Mouse (Mus musculus) olfactory bulb, adult 2 months (tissue): ENCODE measurements around the gene Kcnj4. TPM values are rescaled to one million over a fixed set of nuclear protein-coding genes. Genes with fewer than 3 reads are reported as not detected.
A peak's percentile ranks its signal among the peaks of the same experiment; 100 is the strongest.
"Not testable (repeated sequence)": the region's sequence is repeated elsewhere in the genome, so short reads cannot be mapped to it uniquely, and the experiment has no call there.

ENCODE experiments used
- H3K27ac ChIP-seq: fragments of 200-500 bp; 2 replicates; pipeline ENCODE4 v1.5.1; 2012; ENCODE audit warnings: low read depth, low read length; ENCODE audit not compliant: insufficient read depth
- H3K4me1 ChIP-seq: fragments of 200-500 bp; 2 replicates; pipeline ENCODE4 v1.6.1; 2012; ENCODE audit warnings: low read length; ENCODE audit not compliant: control insufficient read depth, insufficient read depth
- H3K4me3 ChIP-seq: fragments of 200-500 bp; 2 replicates; pipeline ENCODE4 v1.5.1; 2012; ENCODE audit warnings: mild to moderate bottlenecking, low read depth, low read length, moderate library complexity; ENCODE audit not compliant: insufficient read depth
- CTCF ChIP-seq: fragments of 200-500 bp; IDR thresholded peaks from 2 replicates; pipeline ENCODE4 v1.5.1; 2012; ENCODE audit warnings: low read depth, mild to moderate bottlenecking, low read length, moderate library complexity; ENCODE audit not compliant: insufficient read depth
- POLR2A ChIP-seq: fragments of 200-500 bp; IDR thresholded peaks from 2 replicates; pipeline ENCODE4 v1.6.1; 2012; ENCODE audit warnings: mild to moderate bottlenecking, low read depth, low read length, moderate library complexity; ENCODE audit not compliant: insufficient read depth
- WGBS: fragments of 180-500 bp; shearing (Covaris S2); methylation state at CpG from one replicate; pipeline ENCODE4 v1.1.7; 2018; 5-methylcytosine and 5-hydroxymethylcytosine counted together
- polyA plus RNA-seq: library from polyadenylated mRNA; stranded (reverse); fragments of >200 nt; gene quantifications from 2 replicates; pipeline ENCODE4 v1.2.4, GENCODE M21; 2012; ENCODE audit warnings: low replicate concordance; ENCODE audit not compliant: missing spikeins, insufficient read depth, insufficient read length

Gene Kcnj4
- polyA plus RNA-seq, 1 experiment: 142 TPM

- TF ChIP-seq POLR2A: 0 out of 2 replicates have a peak, but pooled peaks have one; percentile 21
- no peak for TF ChIP-seq CTCF
- peaks cover 12% of the 10 kb centered on the region for H3K4me1 ChIP-seq
- 46% methylated on average over 10 of the region's 10 CpGs for WGBS
- no peak overlapping the region for H3K27ac ChIP-seq
- H3K4me3 ChIP-seq: no peak overlapping the region
Observed at GRCm38 (mm10) chr15:79471095-79471494, 33.9 kb downstream of the Kcnj4 start.

GRCm38 (mm10) chr15:79470583-79470982 lies 34.5 kb downstream of the Kcnj4 start:
- peaks cover 12% of the 10 kb centered on the region for H3K4me1 ChIP-seq
- 22% methylated on average over 17 of the region's 17 CpGs for WGBS
- H3K27ac ChIP-seq: no peak overlapping the region
- 0 out of 2 replicates have a peak overlapping the region, but pooled peaks have one; percentile 1 for H3K4me3 ChIP-seq
- TF ChIP-seq CTCF (no peak), POLR2A (no peak)

- Histone ChIP-seq H3K4me1 (peaks cover 12% of the 10 kb centered on the region), H3K4me3 (no peak overlapping the region), H3K27ac (no peak overlapping the region)
- TF ChIP-seq CTCF: no peak
- TF ChIP-seq POLR2A: no peak
- 70% methylated on average over 5 of the region's 5 CpGs for WGBS
Observed at GRCm38 (mm10) chr15:79469577-79469976, 35.5 kb downstream of the Kcnj4 start.

GRCm38 (mm10) chr15:79466601-79467286 lies 38.3 kb downstream of the Kcnj4 start:
- no peak overlapping the region for H3K4me3 ChIP-seq
- 7% methylated on average over 18 of the region's 18 CpGs for WGBS
- H3K27ac ChIP-seq: no peak overlapping the region
- peaks cover 16% of the 10 kb centered on the region for H3K4me1 ChIP-seq
- TF ChIP-seq POLR2A: no peak
- peak; percentile 98 for TF ChIP-seq CTCF

- H3K4me1 ChIP-seq: peaks cover 6% of the 10 kb centered on the region
- TF ChIP-seq CTCF (no peak), POLR2A (no peak)
- no peak overlapping the region for H3K27ac ChIP-seq
- WGBS: 75% methylated on average over 6 of the region's 6 CpGs
- H3K4me3 ChIP-seq: no peak overlapping the region
Observed at GRCm38 (mm10) chr15:79456546-79456945, 48.5 kb downstream of the Kcnj4 start.

GRCm38 (mm10) chr15:79456104-79456503 lies 48.9 kb downstream of the Kcnj4 start:
- WGBS: 64% methylated on average over 6 of the region's 6 CpGs

GRCm38 (mm10) chr15:79455106-79455810 lies 49.8 kb downstream of the Kcnj4 start, which contains the start of gene Csnk1e:
Csnk1e (minus strand) TSS chr15:79455566.
- 0 out of 2 replicates have a peak within 1 kb of the TSS, but pooled peaks have one; percentile 15 for H3K4me3 ChIP-seq
- WGBS: 4% methylated on average over 24 of the region's 24 CpGs
- TF ChIP-seq CTCF (no peak), POLR2A (no peak)

More at GRCm38 (mm10) chr15:79456104-79456503, 48.9 kb downstream of the Kcnj4 start:
- H3K4me3 ChIP-seq, H3K4me1 ChIP-seq, H3K27ac ChIP-seq: not testable (repeated sequence)

GRCm38 (mm10) chr15:79453831-79454230 lies 51.2 kb downstream of the Kcnj4 start:
- Histone ChIP-seq H3K4me3 (no peak overlapping the region), H3K4me1 (peaks cover 6% of the 10 kb centered on the region), H3K27ac (no peak overlapping the region)
- TF ChIP-seq CTCF: no peak
- WGBS: 95% methylated on average over 4 of the region's 4 CpGs

More at GRCm38 (mm10) chr15:79455106-79455810, 49.8 kb downstream of the Kcnj4 start, which contains the start of gene Csnk1e:
- peaks cover 6% of the 10 kb centered on the region for H3K4me1 ChIP-seq
- H3K27ac ChIP-seq: no peak within 1 kb of the TSS

- Histone ChIP-seq H3K4me3 (no peak overlapping the region), H3K27ac (no peak overlapping the region), H3K4me1 (peaks cover 19% of the 10 kb centered on the region)
- WGBS: 96% methylated on average over 3 of the region's 3 CpGs
- no peak for TF ChIP-seq POLR2A
- TF ChIP-seq CTCF: no peak
Observed at GRCm38 (mm10) chr15:79448041-79448440, 57.0 kb downstream of the Kcnj4 start.
